Mouse (Mus musculus) C2C12 (cell line): ENCODE results near the gene E2f8.

Experiments
- CEBPB ChIP-seq: IDR thresholded peaks from one replicate; pipeline ENCODE4 v1.6.1; 2011; ENCODE audit warnings: low read depth, mild to moderate bottlenecking, control low read depth, moderate library complexity
- CTCF ChIP-seq: IDR thresholded peaks from one replicate; pipeline ENCODE4 v1.5.1; 2011; ENCODE audit not compliant: control insufficient read depth, insufficient read depth, insufficient read length
- MAX ChIP-seq: IDR thresholded peaks from one replicate; pipeline ENCODE4 v1.6.1; 2011; ENCODE audit warnings: mild to moderate bottlenecking, control low read depth
- MYOD1 ChIP-seq: IDR thresholded peaks from one replicate; pipeline ENCODE4 v1.6.1; 2011; ENCODE audit warnings: low read depth; ENCODE audit not compliant: control insufficient read depth, insufficient read length
- USF1 ChIP-seq: IDR thresholded peaks from one replicate; pipeline ENCODE4 v1.6.1; 2011; ENCODE audit warnings: low read depth, mild to moderate bottlenecking, control low read depth, moderate library complexity

DNA sequence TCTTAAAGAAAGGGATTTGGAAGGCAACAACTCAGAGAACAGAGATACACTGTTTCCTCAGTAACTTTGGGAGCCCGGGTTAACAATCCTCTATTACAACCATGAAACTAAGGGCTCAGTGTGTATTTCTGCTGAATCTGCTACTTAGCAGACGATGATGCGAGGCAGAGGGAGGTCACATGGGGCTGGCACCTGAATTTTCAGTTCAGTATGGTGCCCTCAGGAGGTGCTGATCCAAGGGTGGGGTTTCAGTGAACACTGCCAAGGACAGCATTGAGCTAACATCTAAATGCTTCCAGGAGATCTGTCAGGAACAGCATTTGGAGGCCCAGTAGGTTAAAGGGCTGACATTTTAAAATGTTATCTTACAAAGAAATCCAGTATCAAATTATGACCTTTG, 1.8 kb downstream of the E2f8 start:
- no peak for TF ChIP-seq CTCF
- TF ChIP-seq MAX: no peak
- TF ChIP-seq CEBPB: no peak
- no peak for TF ChIP-seq MYOD1
- peak; percentile 76 for TF ChIP-seq USF1
